Mouse (Mus musculus): Measurements from ENCODE around the gene Gm20388. TPM values are rescaled to one million over a fixed set of nuclear protein-coding genes. Genes with fewer than 3 reads are reported as not detected.

Gene Gm20388
- polyA plus RNA-seq, 1 experiment, result 0.36 TPM

DNA sequence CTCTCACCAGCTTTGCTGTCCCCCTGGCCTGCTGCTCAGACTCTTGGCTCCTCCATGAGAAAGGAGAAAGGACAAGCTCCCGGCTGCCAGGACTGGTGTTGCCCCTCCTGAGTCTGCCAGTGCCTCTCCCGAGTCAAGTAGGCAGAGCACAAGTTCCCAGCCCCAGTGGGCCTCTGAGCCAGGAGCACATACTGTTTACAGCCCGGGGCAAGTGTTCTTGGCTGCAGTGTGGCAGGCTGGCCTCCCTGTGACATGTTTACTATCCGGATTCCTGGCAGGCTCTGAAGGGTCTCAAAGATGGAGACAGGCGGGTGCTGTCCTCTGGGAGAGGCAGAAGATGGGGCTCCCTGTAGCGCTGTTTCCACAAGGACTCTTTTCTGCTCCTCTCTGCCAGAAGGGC, 346.3 kb downstream of the Gm20388 start:
- TF ChIP-seq TAL1 (IDR thresholded peaks at IDR 0.05; ENCODE audit: low read length), result no peak
- no peak for TF ChIP-seq GATA1 (IDR thresholded peaks at IDR 0.05; ENCODE audit: low read length)
- Histone ChIP-seq H3K9me3 (ENCODE audit: control insufficient read depth, low read length) (no peaks in the 10 kb centered on the region), H3K27me3 (ENCODE audit: control insufficient read depth) (no peaks in the 10 kb centered on the region)

GRCm38 (mm10) chr8:120259206-120259605, 348.6 kb downstream of the Gm20388 start:
- Histone ChIP-seq H3K4me1 (ENCODE audit: control insufficient read depth) (no peaks in the 10 kb centered on the region), H3K36me3 (ENCODE audit: control insufficient read depth) (no peaks in the 10 kb centered on the region), H3K27me3 (ENCODE audit: control insufficient read depth) (peaks cover 8% of the 10 kb centered on the region), H3K4me3 (replicated peaks) (no peak overlapping the region), H3K9me3 (ENCODE audit: control insufficient read depth, low read length) (no peaks in the 10 kb centered on the region)
- TF ChIP-seq TAL1 (IDR thresholded peaks at IDR 0.05; ENCODE audit: low read length), result no peak
- no peak for TF ChIP-seq GATA1 (IDR thresholded peaks at IDR 0.05; ENCODE audit: low read length)

More for the DNA sequence above, 346.3 kb downstream of the Gm20388 start:
- no peaks in the 10 kb centered on the region for H3K36me3 ChIP-seq (ENCODE audit: control insufficient read depth)
- H3K4me3 ChIP-seq (replicated peaks), result no peak overlapping the region
- no peaks in the 10 kb centered on the region for H3K4me1 ChIP-seq (ENCODE audit: control insufficient read depth)

- Histone ChIP-seq H3K4me3 (replicated peaks) (no peak overlapping the region), H3K4me1 (ENCODE audit: control insufficient read depth) (no peaks in the 10 kb centered on the region), H3K9me3 (ENCODE audit: control insufficient read depth, low read length) (no peaks in the 10 kb centered on the region), H3K36me3 (ENCODE audit: control insufficient read depth) (no peaks in the 10 kb centered on the region), H3K27me3 (ENCODE audit: control insufficient read depth) (peaks cover 22% of the 10 kb centered on the region)
- TF ChIP-seq TAL1 (IDR thresholded peaks at IDR 0.05; ENCODE audit: low read length) (no peak), GATA1 (IDR thresholded peaks at IDR 0.05; ENCODE audit: low read length) (no peak)
These were observed 350.0 kb downstream of the Gm20388 start for GRCm38 (mm10) chr8:120260677-120261076.

- Histone ChIP-seq H3K9me3 (ENCODE audit: control insufficient read depth, low read length) (no peaks in the 10 kb centered on the region), H3K36me3 (ENCODE audit: control insufficient read depth) (no peaks in the 10 kb centered on the region), H3K4me1 (ENCODE audit: control insufficient read depth) (no peaks in the 10 kb centered on the region), H3K27me3 (ENCODE audit: control insufficient read depth) (peaks cover 28% of the 10 kb centered on the region), H3K4me3 (replicated peaks) (no peak overlapping the region)
- TF ChIP-seq TAL1 (IDR thresholded peaks at IDR 0.05; ENCODE audit: low read length), result no peak
- no peak for TF ChIP-seq GATA1 (IDR thresholded peaks at IDR 0.05; ENCODE audit: low read length)
These were observed 350.9 kb downstream of the Gm20388 start for GRCm38 (mm10) chr8:120261338-120262120.

DNA sequence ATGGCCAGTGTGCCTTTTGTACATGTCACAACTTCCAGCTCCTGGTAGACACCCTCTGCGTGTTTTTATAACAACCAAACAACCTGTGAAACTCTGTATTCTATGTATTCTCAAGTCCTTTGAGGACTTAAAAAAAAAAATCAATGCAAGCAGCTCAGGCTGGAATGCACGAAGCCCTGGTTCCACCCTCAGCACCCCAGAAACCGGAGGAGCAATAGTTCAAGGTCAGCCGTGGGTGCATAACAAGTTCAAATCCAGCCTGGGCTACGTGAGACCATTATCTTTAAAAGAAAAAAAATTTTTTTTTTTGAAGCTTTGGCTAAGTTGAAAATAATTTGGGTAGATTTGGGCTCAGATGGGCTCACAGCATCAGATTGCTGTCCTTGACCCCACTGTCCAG, 353.2 kb downstream of the Gm20388 start:
- TF ChIP-seq TAL1 (IDR thresholded peaks at IDR 0.05; ENCODE audit: low read length), result no peak
- no peak for TF ChIP-seq GATA1 (IDR thresholded peaks at IDR 0.05; ENCODE audit: low read length)
- no peaks in the 10 kb centered on the region for H3K4me1 ChIP-seq (ENCODE audit: control insufficient read depth)
- peaks cover 35% of the 10 kb centered on the region for H3K27me3 ChIP-seq (ENCODE audit: control insufficient read depth)
- no peaks in the 10 kb centered on the region for H3K9me3 ChIP-seq (ENCODE audit: control insufficient read depth, low read length)
- H3K4me3 ChIP-seq (replicated peaks), result no peak overlapping the region
- H3K36me3 ChIP-seq (ENCODE audit: control insufficient read depth), result no peaks in the 10 kb centered on the region

DNA sequence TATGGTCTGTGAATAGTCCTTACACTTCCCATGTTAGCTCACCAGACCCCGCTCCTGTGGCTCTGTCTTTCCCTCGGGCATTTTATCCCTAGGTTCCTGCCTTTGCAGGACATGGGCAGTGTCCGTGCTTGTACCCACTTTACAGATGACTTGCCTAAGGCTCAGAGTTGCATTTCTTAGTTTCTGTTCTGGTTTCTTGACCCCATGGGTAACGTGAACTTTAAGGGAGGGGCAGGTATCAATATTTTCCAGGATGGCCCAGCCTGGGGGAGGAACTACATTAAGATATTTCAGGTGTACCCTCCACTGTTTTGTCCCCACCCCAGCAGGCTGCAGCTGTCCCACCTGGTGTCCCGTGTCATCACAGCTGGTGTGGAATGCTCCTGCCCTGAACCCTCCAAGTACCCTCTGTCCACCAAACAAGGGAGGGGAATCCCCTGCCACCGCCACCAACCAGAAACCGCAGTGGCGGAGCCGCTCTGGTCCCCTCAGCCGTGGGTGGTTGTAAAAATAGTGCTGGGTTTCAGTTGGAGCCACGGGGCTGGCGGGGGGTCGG, 353.8 kb downstream of the Gm20388 start:
- Histone ChIP-seq H3K9me3 (ENCODE audit: control insufficient read depth, low read length) (no peaks in the 10 kb centered on the region), H3K4me1 (ENCODE audit: control insufficient read depth) (no peaks in the 10 kb centered on the region), H3K36me3 (ENCODE audit: control insufficient read depth) (no peaks in the 10 kb centered on the region), H3K27me3 (ENCODE audit: control insufficient read depth) (peaks cover 36% of the 10 kb centered on the region), H3K4me3 (replicated peaks) (no peak overlapping the region)
- TF ChIP-seq TAL1 (IDR thresholded peaks at IDR 0.05; ENCODE audit: low read length) (no peak), GATA1 (IDR thresholded peaks at IDR 0.05; ENCODE audit: low read length) (no peak)

- Histone ChIP-seq H3K27me3 (ENCODE audit: control insufficient read depth) (peaks cover 36% of the 10 kb centered on the region), H3K4me3 (replicated peaks) (no peak overlapping the region), H3K4me1 (ENCODE audit: control insufficient read depth) (no peaks in the 10 kb centered on the region), H3K9me3 (ENCODE audit: control insufficient read depth, low read length) (no peaks in the 10 kb centered on the region), H3K36me3 (ENCODE audit: control insufficient read depth) (no peaks in the 10 kb centered on the region)
- TF ChIP-seq TAL1 (IDR thresholded peaks at IDR 0.05; ENCODE audit: low read length), result no peak
These were observed 354.4 kb downstream of the Gm20388 start for GRCm38 (mm10) chr8:120264944-120265453.

GRCm38 (mm10) chr8:120265471-120265870, 354.8 kb downstream of the Gm20388 start:
- H3K27me3 ChIP-seq (ENCODE audit: control insufficient read depth), result peaks cover 38% of the 10 kb centered on the region
- H3K4me3 ChIP-seq (replicated peaks), result no peak overlapping the region
- no peaks in the 10 kb centered on the region for H3K36me3 ChIP-seq (ENCODE audit: control insufficient read depth)
- H3K9me3 ChIP-seq (ENCODE audit: control insufficient read depth, low read length), result no peaks in the 10 kb centered on the region
- H3K4me1 ChIP-seq (ENCODE audit: control insufficient read depth), result no peaks in the 10 kb centered on the region
- no peak for TF ChIP-seq TAL1 (IDR thresholded peaks at IDR 0.05; ENCODE audit: low read length)
- no peak for TF ChIP-seq GATA1 (IDR thresholded peaks at IDR 0.05; ENCODE audit: low read length)

GRCm38 (mm10) chr8:120268541-120268980, 357.9 kb downstream of the Gm20388 start:
- TF ChIP-seq TAL1 (IDR thresholded peaks at IDR 0.05; ENCODE audit: low read length), result no peak
- no peak for TF ChIP-seq GATA1 (IDR thresholded peaks at IDR 0.05; ENCODE audit: low read length)
- Histone ChIP-seq H3K4me3 (replicated peaks) (no peak overlapping the region), H3K36me3 (ENCODE audit: control insufficient read depth) (no peaks in the 10 kb centered on the region), H3K4me1 (ENCODE audit: control insufficient read depth) (no peaks in the 10 kb centered on the region), H3K27me3 (ENCODE audit: control insufficient read depth) (peaks cover 42% of the 10 kb centered on the region), H3K9me3 (ENCODE audit: control insufficient read depth, low read length) (no peaks in the 10 kb centered on the region)

Data from erythroblast, embryonic 14.5 days (primary cell).